Mouse (Mus musculus): Measurements from ENCODE around the gene Adamts15. TPM values are rescaled to one million over a fixed set of nuclear protein-coding genes. Genes with fewer than 3 reads are reported as not detected.

Gene Adamts15
- total RNA-seq (2022), result 1 to 10 TPM; 3.8 to 8.2 (median 5.1) TPM

DNA sequence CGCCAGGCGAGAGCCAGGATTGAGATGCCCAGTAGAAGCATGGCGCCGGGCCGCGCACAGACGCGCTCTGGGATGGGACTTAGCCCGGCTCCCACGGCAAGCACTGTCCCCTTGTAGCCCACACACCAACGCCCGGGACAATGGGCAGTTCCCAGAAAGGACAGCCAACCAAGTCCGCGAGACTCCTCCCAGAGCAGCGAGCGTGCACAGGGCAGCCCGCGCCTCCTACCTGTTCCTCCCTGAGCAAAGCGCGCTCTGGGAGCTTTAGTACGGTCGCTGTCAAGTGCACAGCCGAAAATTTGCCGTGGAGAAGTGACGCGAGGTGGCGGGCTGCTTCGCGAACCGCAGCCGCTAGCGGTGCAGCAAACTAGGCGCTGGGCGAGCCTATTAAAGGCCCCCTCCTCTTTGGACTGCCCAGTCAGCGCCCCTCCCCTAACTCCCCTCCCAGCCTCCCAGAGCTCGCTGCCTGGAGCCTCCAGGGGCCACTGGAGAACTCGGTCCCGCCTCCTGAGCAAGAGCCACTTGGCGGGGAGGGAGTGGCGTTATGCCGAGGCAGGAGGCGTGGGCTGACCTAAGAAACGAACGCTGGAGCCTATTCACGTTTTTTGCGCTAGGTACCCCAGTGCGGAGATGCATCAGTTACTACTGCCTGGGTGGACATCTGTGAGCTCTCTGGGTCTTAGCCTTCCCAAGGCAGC, at the start of gene Adamts15:
Gene Adamts15, minus strand, starts transcription at position 256 of the 698 bp plus-strand sequence.
- peak; percentile 55 for DNase-seq

GRCm38 (mm10) chr9:30971967-30972366, 49.7 kb upstream of the Adamts15 start:
- DNase-seq, result peak; percentile 64

- no peak for DNase-seq
Measured at GRCm38 (mm10) chr9:30970001-30970400, 47.7 kb upstream of the Adamts15 start.

GRCm38 (mm10) chr9:30968130-30968529, 45.9 kb upstream of the Adamts15 start:
- no peak for DNase-seq

DNA sequence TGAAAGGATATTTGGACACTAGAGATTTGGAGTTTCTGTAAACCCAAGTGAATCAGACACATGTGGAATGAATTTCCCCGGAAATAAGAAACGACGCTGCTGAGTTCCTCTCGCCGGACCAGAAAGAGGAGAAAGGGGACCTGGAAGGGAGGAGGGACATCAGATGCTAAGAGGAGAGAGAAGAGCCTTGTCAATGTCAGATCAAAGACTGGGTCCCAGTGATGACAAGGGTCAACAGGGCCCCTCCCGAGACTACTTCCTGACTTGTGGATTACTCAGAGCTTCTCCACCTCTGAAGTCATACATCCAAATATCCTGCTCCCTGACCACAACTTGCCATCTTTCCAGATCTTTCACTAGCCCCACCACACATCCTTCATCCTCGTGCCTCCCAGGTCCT, 44.6 kb upstream of the Adamts15 start:
- DNase-seq, result no peak

DNA sequence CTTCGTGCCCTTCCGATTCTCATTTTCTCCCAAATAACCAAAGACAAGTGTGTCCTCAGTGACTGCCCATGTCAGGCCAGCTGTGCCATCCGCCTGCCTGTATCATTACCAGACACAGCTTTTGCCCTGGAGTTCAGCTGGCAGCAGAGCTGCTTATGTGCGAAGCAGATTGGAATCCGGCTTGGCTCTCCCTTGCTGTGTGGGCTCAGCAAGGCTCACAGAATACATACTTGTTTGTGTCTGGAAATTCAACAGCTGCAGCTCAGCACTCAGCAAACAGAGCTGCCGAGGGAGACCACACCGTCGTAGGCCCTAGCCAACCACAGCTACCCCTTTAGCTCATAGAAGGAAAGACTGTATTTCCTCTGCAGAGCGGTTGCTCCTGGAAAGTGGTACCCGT, 42.4 kb upstream of the Adamts15 start:
- DNase-seq, result no peak

GRCm38 (mm10) chr9:30963780-30964179, 41.5 kb upstream of the Adamts15 start:
- DNase-seq, result no peak

DNA sequence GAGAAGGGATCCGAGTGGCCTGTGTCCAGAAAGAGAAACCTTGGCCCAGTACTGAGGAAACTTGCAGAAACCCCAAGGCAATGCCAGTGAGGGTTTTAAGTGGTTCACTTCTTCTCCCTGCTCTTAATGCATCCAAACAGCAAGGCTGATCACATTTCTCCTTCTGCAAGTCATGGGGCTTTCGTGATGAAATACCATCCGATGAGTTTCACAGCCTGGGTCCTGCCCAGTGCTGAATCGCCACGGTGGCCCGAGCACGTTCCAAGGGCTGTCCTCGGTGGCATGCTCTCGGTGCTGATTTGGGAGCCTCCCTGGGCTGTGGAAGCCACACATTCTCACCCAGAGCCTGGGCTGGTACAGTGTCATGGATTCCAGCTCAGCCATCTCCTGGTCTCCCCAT, 33.0 kb upstream of the Adamts15 start:
- no peak for DNase-seq

GRCm38 (mm10) chr9:30953287-30953686, 31.0 kb upstream of the Adamts15 start:
- no peak for DNase-seq

DNA sequence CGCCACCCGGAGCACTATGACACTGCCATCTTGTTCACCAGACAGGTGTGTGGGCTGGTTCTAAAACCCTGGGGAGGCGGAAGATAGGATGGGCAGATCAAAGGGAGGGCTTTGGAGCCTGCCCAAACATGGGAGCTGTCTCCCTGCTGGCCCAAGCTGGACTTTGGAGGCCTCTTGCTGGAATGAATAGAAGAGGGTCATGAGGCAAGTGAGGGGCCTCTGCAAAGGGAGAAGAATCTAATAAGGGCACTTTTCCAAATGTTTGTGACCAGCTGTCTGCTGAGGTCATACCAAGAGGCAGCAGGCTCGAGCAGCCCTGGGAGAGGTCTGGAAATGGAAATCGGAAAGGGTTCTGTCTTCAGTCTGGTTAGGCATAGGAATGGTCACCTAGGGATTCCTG, 29.2 kb upstream of the Adamts15 start:
- no peak for DNase-seq

GRCm38 (mm10) chr9:30950592-30950991, 28.3 kb upstream of the Adamts15 start:
- DNase-seq, result no peak

DNA sequence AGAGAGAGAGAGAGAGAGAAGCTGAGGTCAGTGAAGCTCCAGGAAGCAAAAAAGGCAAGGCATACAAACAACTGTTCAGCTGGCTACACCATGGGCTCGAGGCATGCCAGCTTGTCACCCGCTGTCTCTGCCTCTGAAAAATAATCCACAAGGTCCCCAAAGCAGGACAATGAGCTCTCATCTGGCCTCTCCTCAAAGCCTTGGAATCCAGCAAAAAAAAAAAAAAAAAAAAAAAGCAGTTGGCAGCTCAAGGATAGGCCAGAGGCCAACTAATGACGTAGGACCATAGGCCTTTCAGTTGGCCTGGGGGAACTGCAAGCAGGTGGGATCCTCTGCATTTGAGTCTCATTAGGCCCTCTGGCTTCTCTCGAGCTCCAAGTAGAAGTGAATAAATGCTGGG, 27.7 kb upstream of the Adamts15 start:
- no peak for DNase-seq

- no peak for DNase-seq
Measured at GRCm38 (mm10) chr9:30949422-30949821, 27.2 kb upstream of the Adamts15 start.

DNA sequence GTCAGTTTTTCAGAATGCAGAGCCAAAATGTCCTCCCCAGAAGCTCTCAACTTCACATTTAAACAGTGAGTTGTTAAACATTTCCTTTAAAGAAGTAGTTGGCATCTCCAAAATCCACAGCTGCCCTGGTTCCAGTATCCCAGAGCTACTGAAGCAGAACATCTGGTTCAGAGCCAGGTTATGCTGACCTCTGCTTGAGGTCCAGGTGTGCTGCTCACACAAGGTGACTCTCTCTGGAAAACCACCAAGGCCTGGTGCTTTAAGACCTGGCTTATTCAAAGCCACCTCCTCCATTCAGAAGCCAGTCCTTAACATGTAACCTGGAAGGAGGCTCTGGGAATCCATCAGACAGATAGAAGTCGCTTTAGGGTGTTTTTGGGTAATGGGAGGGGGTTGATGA, 23.0 kb upstream of the Adamts15 start:
- no peak for DNase-seq

GRCm38 (mm10) chr9:30944234-30944633, 22.0 kb upstream of the Adamts15 start:
- no peak for DNase-seq

DNA sequence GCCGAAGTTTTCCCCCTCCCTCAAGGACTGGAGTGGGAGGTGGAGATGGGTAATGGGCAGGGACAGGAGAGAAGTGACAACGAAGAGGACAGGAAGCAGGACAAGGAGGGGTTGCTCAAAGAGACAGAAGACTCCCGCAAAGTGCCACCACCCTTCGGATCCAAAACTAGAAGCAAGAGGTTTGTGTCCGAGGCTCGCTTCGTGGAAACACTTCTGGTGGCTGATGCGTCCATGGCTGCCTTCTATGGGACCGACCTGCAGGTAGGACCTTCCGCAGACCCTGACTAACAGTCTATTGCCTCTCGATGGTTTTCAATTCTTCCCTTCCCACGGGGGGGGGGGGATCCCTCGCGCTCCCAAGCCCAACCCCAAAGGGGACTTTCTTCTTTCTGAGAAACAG, 21.1 kb upstream of the Adamts15 start:
- DNase-seq, result no peak

DNA sequence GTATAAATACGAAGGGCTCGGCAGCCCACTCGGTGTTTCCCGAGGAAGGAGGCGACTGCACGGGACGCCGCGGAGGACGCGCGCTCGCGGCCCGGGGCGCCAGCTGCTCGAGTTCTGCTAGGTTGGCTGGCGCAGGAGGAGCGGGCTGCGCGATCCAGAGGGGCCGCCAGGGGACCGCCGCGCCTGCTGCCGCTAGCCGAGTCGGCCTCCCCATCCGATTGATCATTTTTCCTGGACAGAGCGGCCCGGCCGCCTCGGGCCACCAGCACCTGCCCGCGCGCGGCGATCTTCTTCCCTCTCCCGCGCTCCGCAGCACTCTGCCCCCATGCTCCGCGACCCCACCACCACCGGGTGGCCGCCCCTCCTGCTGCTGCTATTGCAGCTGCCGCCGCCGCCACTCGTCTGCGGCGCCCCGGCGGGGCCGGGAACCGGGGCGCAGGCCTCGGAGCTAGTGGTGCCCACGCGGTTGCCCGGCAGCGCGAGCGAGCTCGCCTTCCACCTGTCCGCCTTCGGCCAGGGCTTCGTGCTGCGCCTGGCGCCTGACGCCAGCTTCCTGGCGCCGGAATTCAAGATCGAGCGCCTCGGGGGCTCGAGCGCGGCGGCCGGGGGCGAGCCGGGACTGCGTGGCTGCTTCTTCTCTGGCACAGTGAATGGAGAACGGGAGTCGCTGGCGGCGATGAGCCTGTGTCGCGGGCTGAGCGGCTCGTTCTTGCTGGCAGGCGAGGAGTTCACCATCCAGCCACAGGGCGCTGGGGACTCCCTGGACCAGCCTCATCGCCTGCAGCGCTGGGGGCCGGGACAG, 20.5 kb upstream of the Adamts15 start, which contains the start of gene Adamts8:
Gene Adamts8, plus strand, starts transcription at position 51 of the 802 bp plus-strand sequence.
- DNase-seq, result no peak

- DNase-seq, result peak; percentile 76
Measured at GRCm38 (mm10) chr9:30940328-30940727, 18.1 kb upstream of the Adamts15 start.

GRCm38 (mm10) chr9:30936674-30937438, 14.6 kb upstream of the Adamts15 start:
- DNase-seq, result peak; percentile 46

DNA sequence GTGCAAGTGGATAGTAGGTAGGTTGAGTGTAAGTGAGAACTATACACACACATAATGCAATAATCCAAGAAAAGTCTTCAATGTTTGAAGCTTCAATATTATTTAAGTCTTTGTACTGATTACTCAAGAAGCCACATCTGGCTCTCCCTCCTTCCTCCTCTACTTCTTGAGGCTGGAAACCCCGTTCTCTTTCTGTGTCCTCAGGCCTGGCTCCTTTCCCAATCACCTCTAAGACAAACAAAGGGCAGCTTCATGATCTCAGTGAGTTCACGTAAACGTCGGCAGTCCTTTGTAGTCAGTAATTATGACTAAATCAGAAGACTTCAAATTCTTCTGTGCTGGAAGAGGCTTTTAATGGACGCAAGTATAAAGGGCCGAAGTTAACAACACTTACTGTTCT, 12.6 kb upstream of the Adamts15 start:
- no peak for DNase-seq

DNA sequence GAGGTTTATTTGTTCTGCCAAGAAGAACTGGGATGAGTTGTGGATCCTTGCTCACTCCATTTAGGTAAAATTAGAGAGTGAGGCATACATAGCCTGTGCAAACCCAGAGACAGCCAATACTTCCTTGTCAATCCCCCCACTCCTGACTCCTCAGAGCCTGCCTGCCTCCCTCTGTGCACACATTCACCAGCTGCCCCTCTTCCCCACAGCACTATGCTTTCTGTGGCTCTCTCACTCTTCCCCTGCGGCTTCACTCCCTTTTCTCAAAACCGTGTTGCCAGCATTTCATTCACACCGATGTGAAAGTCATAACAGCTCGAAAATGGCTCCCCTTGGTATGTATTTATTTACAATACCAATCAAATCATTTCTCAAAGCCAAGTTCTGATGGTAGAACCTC, 10.1 kb upstream of the Adamts15 start:
- DNase-seq, result no peak

GRCm38 (mm10) chr9:30928759-30929158, 6.5 kb upstream of the Adamts15 start:
- no peak for DNase-seq

All from adrenal gland, adult 8-10 months (tissue).